Mouse (Mus musculus): ENCODE measurements around the gene Ccar1. TPM values are rescaled to one million over a fixed set of nuclear protein-coding genes. Genes with fewer than 3 reads are reported as not detected.
"Not testable (repeated sequence)": the region's sequence is repeated elsewhere in the genome, so short reads cannot be mapped to it uniquely, and the experiment has no call there.

The Ccar1 gene
- total RNA-seq (2014; fragmentation: Nextera tagmentation), result 139 and 161 TPM in 2 replicates
- total RNA-seq (2017), result 144 and 200 TPM in 2 replicates

GRCm38 (mm10) chr10:62792177-62793090, at the start of gene Ccar1:
TSS of gene Ccar1 (minus strand) at chr10:62792286.
- ATAC-seq (replicated peaks; ENCODE audit: low FRiP score, low TSS enrichment, poor library complexity, severe bottlenecking), result peak; percentile 99

GRCm38 (mm10) chr10:62840687-62841086, 48.6 kb upstream of the Ccar1 start:
- no peak for ATAC-seq (replicated peaks; ENCODE audit: low FRiP score, low TSS enrichment, poor library complexity, severe bottlenecking)

- no peak for ATAC-seq (replicated peaks; ENCODE audit: low FRiP score, low TSS enrichment, poor library complexity, severe bottlenecking)
These were observed 45.9 kb upstream of the Ccar1 start for GRCm38 (mm10) chr10:62837987-62838386.

GRCm38 (mm10) chr10:62832783-62833182, 40.7 kb upstream of the Ccar1 start:
- ATAC-seq (replicated peaks; ENCODE audit: low FRiP score, low TSS enrichment, poor library complexity, severe bottlenecking), result no peak

- peak; percentile 97 for ATAC-seq (replicated peaks; ENCODE audit: low FRiP score, low TSS enrichment, poor library complexity, severe bottlenecking)
These were observed 39.5 kb upstream of the Ccar1 start for GRCm38 (mm10) chr10:62831546-62831945.

GRCm38 (mm10) chr10:62824474-62824873, 32.4 kb upstream of the Ccar1 start:
- no peak for ATAC-seq (replicated peaks; ENCODE audit: low FRiP score, low TSS enrichment, poor library complexity, severe bottlenecking)

GRCm38 (mm10) chr10:62823431-62823830, 31.3 kb upstream of the Ccar1 start:
- no peak for ATAC-seq (replicated peaks; ENCODE audit: low FRiP score, low TSS enrichment, poor library complexity, severe bottlenecking)

GRCm38 (mm10) chr10:62810010-62810409, 17.9 kb upstream of the Ccar1 start:
- no peak for ATAC-seq (replicated peaks; ENCODE audit: low FRiP score, low TSS enrichment, poor library complexity, severe bottlenecking)

GRCm38 (mm10) chr10:62808766-62809165, 16.7 kb upstream of the Ccar1 start:
- no peak for ATAC-seq (replicated peaks; ENCODE audit: low FRiP score, low TSS enrichment, poor library complexity, severe bottlenecking)

- no peak for ATAC-seq (replicated peaks; ENCODE audit: low FRiP score, low TSS enrichment, poor library complexity, severe bottlenecking)
These were observed 16.2 kb upstream of the Ccar1 start for GRCm38 (mm10) chr10:62808316-62808715.

GRCm38 (mm10) chr10:62804106-62804505, 12.0 kb upstream of the Ccar1 start:
- ATAC-seq (replicated peaks; ENCODE audit: low FRiP score, low TSS enrichment, poor library complexity, severe bottlenecking), result peak; percentile 57; the same call in 1 of the 2 replicates

GRCm38 (mm10) chr10:62803296-62803695, 11.2 kb upstream of the Ccar1 start:
- ATAC-seq (replicated peaks; ENCODE audit: low FRiP score, low TSS enrichment, poor library complexity, severe bottlenecking), result no peak

GRCm38 (mm10) chr10:62794221-62794620, 2.1 kb upstream of the Ccar1 start:
- ATAC-seq (replicated peaks; ENCODE audit: low FRiP score, low TSS enrichment, poor library complexity, severe bottlenecking), result no peak

GRCm38 (mm10) chr10:62793091-62793453, 986 bp upstream of the Ccar1 start:
- ATAC-seq (replicated peaks; ENCODE audit: low FRiP score, low TSS enrichment, poor library complexity, severe bottlenecking), result peak; percentile 37

- no peak for ATAC-seq (replicated peaks; ENCODE audit: low FRiP score, low TSS enrichment, poor library complexity, severe bottlenecking)
These were observed 572 bp downstream of the Ccar1 start for GRCm38 (mm10) chr10:62791251-62792176.

- not testable (repeated sequence) for ATAC-seq (replicated peaks; ENCODE audit: low FRiP score, low TSS enrichment, poor library complexity, severe bottlenecking)
These were observed 10.3 kb downstream of the Ccar1 start for GRCm38 (mm10) chr10:62781776-62782175.

GRCm38 (mm10) chr10:62750781-62751180, 41.3 kb downstream of the Ccar1 start:
- no peak for ATAC-seq (replicated peaks; ENCODE audit: low FRiP score, low TSS enrichment, poor library complexity, severe bottlenecking)

- ATAC-seq (replicated peaks; ENCODE audit: low FRiP score, low TSS enrichment, poor library complexity, severe bottlenecking), result no peak
These were observed 51.9 kb downstream of the Ccar1 start for GRCm38 (mm10) chr10:62739961-62740737.

- no peak for ATAC-seq (replicated peaks; ENCODE audit: low FRiP score, low TSS enrichment, poor library complexity, severe bottlenecking)
These were observed 55.0 kb downstream of the Ccar1 start for GRCm38 (mm10) chr10:62736965-62737688.

All from megakaryocyte-erythroid progenitor cell, adult 5-6 weeks (primary cell).